Mouse (Mus musculus): Measurements from ENCODE around the gene B3gnt4.

Gene B3gnt4

GRCm38 (mm10) chr5:123525916-123526495, 15.7 kb downstream of the B3gnt4 start:
- DNase-seq (ENCODE audit: low spot score), result peak; percentile 60

- no peak for DNase-seq (ENCODE audit: low spot score)
Measured at GRCm38 (mm10) chr5:123528641-123529040, 18.4 kb downstream of the B3gnt4 start.

- DNase-seq (ENCODE audit: low spot score), result no peak
Measured at GRCm38 (mm10) chr5:123530056-123530455, 19.8 kb downstream of the B3gnt4 start.

DNA sequence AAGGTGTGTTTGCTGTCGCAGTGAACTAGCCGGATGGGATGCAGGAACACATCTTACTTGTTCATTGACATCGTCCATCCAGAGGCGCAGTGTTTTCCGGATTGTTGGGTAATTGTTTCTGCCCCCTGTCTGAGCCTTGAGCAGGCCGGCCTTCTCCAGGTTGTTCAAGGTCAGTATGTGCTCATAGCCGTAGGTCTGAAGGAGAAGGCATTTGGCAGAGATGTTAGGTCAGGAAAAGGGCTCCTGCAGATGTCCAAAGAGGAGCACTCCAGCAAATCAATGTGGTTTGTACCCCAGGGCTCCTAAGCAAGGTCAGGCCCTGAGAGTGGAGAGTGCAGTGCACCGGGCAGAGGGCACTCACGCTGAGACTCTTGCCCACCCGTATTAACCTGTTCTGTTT, 23.5 kb downstream of the B3gnt4 start:
- DNase-seq (ENCODE audit: low spot score), result no peak

DNA sequence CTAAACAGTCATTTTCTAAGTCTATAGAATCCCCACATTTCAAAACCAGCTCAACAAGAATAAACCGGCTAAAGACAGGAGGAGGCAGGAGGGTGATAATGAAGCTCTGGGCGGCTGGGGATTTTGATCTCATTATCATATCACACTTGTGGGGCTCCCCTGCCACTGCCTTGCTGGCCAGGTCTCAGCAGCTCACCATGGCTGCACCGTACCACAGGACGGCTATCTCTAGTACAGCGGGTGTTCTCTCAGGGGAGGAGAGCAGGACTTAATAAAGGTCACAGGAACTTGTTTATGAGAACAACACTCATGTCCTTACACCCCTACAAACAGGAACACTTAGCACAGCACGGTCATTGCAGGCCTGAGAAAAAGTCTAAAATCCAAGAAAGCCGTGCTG, 45.4 kb downstream of the B3gnt4 start:
- DNase-seq (ENCODE audit: low spot score), result no peak

DNA sequence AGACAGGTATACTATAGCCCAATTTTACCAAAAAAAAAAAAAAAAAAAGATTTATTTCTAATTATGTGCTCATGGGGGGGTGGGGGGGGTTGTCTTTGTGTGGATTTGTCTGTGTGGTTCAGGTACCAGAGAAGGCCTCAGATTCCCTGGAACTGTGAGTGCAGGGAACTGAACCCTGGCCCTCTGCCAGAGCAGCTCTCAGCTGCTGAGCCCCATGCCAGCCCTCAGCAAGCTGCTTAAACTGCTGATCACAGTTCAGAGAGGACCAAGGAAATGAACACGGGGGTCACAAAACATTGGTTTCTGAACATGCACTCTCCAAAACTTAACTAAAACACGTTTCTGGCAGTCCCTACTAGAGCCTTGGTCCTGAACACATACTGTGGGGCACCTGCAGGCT, 46.2 kb downstream of the B3gnt4 start:
- peak; percentile 21 for DNase-seq (ENCODE audit: low spot score)

DNA sequence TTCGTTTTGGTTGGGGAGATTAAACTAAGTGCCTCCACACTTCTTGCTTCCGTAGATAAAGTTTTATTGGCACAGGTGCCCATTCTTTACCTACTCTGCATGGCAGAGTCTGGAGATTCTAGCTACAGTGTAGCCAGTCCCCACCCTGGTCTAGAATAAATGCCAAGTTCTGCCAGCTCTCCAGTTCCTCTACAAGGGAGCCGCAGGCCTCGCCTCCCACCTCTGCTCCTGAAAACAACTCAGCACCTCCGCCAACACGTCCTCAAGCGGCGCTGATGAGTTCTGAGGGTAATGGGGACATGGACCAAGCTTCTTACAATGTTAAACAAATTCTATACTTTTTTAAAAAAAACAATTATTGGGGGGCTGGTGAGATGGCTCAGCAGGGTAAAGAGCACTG, 49.3 kb downstream of the B3gnt4 start:
- no peak for DNase-seq (ENCODE audit: low spot score)

GRCm38 (mm10) chr5:123561128-123561527, 50.9 kb downstream of the B3gnt4 start:
- DNase-seq (ENCODE audit: low spot score), result no peak
